Mouse (Mus musculus): ENCODE measurements around the gene Aimp1. TPM values are rescaled to one million over a fixed set of nuclear protein-coding genes. Genes with fewer than 3 reads are reported as not detected.

Gene Aimp1
- total and polyA plus RNA-seq, 2 experiments from 2014 or later: 42.5 to 53.2 TPM

DNA sequence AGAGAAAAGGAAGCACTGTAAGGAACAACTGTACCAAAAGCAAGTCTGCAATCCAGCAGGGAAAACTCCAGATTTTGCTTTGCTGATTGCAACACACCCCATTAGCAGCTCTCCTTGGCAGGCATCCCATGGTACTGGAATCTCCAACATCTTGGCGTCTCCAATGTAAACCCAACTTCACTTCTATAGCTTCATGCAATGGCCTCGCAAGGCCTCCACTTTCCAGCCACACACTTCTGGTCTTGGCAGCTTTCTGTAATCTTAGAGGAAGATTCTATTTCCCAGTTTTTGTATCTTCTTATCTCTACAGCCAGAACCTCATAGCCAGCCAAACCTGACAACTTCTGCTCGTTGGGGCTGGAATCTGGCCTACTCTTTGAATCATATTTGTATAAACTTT lies 32.4 kb downstream of the Aimp1 start:
- Histone ChIP-seq H3K27ac (ENCODE audit: low read depth) (no peak overlapping the region), H3K9ac (replicated peaks; ENCODE audit: low read depth, low read length) (no peak overlapping the region), H3K4me3 (ENCODE audit: low read depth, low read length) (no peak overlapping the region), H3K4me1 (ENCODE audit: control insufficient read depth, insufficient read depth) (no peaks in the 10 kb centered on the region), H3K27me3 (ENCODE audit: control insufficient read depth, insufficient read depth, low read length) (no peaks in the 10 kb centered on the region), H3K4me2 (ENCODE audit: low read depth, low read length) (no peak overlapping the region), H3K9me3 (replicated peaks; ENCODE audit: control insufficient read depth, low read length) (no peaks in the 10 kb centered on the region), H3K36me3 (replicated peaks; ENCODE audit: control insufficient read depth, insufficient read depth, low read length) (no peaks in the 10 kb centered on the region)
- WGBS: 48% methylated on average over 3 of the region's 3 CpGs
- no peak for TF ChIP-seq CTCF (IDR thresholded peaks at IDR 0.05; ENCODE audit: low read depth)
- no peak for TF ChIP-seq EP300 (IDR thresholded peaks at IDR 0.05; ENCODE audit: low read depth)
- ATAC-seq (ENCODE audit: insufficient read depth, low read depth): no peak
- no peak for DNase-seq (ENCODE audit: low spot score)

DNA sequence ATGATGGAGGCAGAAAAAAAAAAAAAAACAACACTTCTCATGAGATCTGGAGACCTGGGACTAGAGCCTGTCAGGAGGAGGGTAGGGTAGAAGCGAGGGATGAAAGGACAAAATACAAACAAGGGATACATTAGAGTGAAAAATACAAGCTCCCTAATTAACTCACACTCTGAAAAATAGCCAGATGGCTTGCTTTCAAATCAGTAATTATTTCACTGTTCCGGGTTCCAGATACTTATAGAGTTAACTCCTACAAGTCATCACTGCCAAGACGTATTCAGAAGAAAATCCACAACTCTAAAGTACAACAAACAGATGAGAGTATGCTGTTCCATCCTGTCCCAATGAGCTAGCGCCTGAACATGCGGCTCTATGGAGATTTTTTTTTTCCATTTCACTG lies 34.0 kb downstream of the Aimp1 start:
- Histone ChIP-seq H3K9me3 (replicated peaks; ENCODE audit: control insufficient read depth, low read length) (no peaks in the 10 kb centered on the region), H3K9ac (replicated peaks; ENCODE audit: low read depth, low read length) (no peak overlapping the region), H3K36me3 (replicated peaks; ENCODE audit: control insufficient read depth, insufficient read depth, low read length) (no peaks in the 10 kb centered on the region), H3K4me2 (ENCODE audit: low read depth, low read length) (no peak overlapping the region), H3K27me3 (ENCODE audit: control insufficient read depth, insufficient read depth, low read length) (no peaks in the 10 kb centered on the region), H3K4me1 (ENCODE audit: control insufficient read depth, insufficient read depth) (no peaks in the 10 kb centered on the region), H3K4me3 (ENCODE audit: low read depth, low read length) (no peak overlapping the region), H3K27ac (ENCODE audit: low read depth) (no peak overlapping the region)
- ATAC-seq (ENCODE audit: insufficient read depth, low read depth) (no peak), DNase-seq (ENCODE audit: low spot score) (no peak)
- WGBS: 64% methylated on average over 5 of the region's 5 CpGs
- TF ChIP-seq EP300 (IDR thresholded peaks at IDR 0.05; ENCODE audit: low read depth) (no peak), CTCF (IDR thresholded peaks at IDR 0.05; ENCODE audit: low read depth) (no peak)

DNA sequence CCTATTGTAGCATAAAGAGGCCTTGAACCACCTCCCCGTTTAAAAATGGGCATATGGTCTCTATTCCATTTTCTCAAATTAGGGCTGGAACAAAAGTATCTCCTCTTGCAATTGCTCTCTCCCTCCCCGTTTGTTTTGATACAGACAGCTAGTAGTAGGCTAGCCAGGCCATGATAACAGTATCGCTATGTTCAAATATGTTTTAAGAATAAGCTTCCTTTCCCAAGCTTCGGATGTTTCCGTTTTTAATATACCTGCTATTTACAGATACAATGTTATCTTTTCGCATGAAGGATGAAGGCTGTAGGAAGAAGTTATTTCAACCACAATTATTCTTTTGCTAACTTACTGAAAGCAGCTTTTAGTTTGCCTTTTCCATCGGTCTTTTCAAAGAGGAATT lies 34.8 kb downstream of the Aimp1 start:
- Histone ChIP-seq H3K36me3 (replicated peaks; ENCODE audit: control insufficient read depth, insufficient read depth, low read length) (no peaks in the 10 kb centered on the region), H3K27me3 (ENCODE audit: control insufficient read depth, insufficient read depth, low read length) (no peaks in the 10 kb centered on the region), H3K4me1 (ENCODE audit: control insufficient read depth, insufficient read depth) (no peaks in the 10 kb centered on the region), H3K4me2 (ENCODE audit: low read depth, low read length) (no peak overlapping the region), H3K9ac (replicated peaks; ENCODE audit: low read depth, low read length) (no peak overlapping the region), H3K9me3 (replicated peaks; ENCODE audit: control insufficient read depth, low read length) (no peaks in the 10 kb centered on the region), H3K4me3 (ENCODE audit: low read depth, low read length) (no peak overlapping the region), H3K27ac (ENCODE audit: low read depth) (no peak overlapping the region)
- DNase-seq (ENCODE audit: low spot score) (no peak), ATAC-seq (ENCODE audit: insufficient read depth, low read depth) (no peak)
- TF ChIP-seq CTCF (IDR thresholded peaks at IDR 0.05; ENCODE audit: low read depth) (no peak), EP300 (IDR thresholded peaks at IDR 0.05; ENCODE audit: low read depth) (no peak)
- WGBS: 63% methylated on average over 7 of the region's 7 CpGs

DNA sequence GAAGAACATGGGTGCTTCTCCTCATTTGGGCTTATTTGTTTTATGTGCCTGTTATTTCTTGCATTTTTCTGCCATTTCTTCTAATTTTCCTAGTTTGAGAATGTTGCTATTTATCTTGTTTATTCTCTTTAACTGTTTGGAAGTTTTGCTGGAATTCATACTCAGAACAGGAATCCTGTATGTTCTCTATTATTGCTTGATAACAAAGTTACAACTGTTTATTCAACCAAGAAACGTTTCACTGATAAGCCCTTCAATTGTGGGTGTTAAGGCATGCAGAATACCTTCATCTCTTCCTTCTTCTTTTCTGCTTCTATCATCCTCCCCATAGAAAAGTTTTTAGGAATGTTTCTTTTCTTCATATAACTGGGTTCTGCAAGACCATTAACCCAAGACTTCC lies 37.4 kb downstream of the Aimp1 start:
- Histone ChIP-seq H3K27me3 (ENCODE audit: control insufficient read depth, insufficient read depth, low read length) (no peaks in the 10 kb centered on the region), H3K4me1 (ENCODE audit: control insufficient read depth, insufficient read depth) (no peaks in the 10 kb centered on the region), H3K9me3 (replicated peaks; ENCODE audit: control insufficient read depth, low read length) (no peaks in the 10 kb centered on the region), H3K27ac (ENCODE audit: low read depth) (no peak overlapping the region), H3K9ac (replicated peaks; ENCODE audit: low read depth, low read length) (no peak overlapping the region), H3K4me3 (ENCODE audit: low read depth, low read length) (no peak overlapping the region), H3K4me2 (ENCODE audit: low read depth, low read length) (no peak overlapping the region), H3K36me3 (replicated peaks; ENCODE audit: control insufficient read depth, insufficient read depth, low read length) (no peaks in the 10 kb centered on the region)
- DNase-seq (ENCODE audit: low spot score) (no peak), ATAC-seq (ENCODE audit: insufficient read depth, low read depth) (no peak)
- TF ChIP-seq EP300 (IDR thresholded peaks at IDR 0.05; ENCODE audit: low read depth): no peak
- no peak for TF ChIP-seq CTCF (IDR thresholded peaks at IDR 0.05; ENCODE audit: low read depth)
- whole genome bisulfite sequencing: 19% methylated on average over 1 of the region's 1 CpGs

DNA sequence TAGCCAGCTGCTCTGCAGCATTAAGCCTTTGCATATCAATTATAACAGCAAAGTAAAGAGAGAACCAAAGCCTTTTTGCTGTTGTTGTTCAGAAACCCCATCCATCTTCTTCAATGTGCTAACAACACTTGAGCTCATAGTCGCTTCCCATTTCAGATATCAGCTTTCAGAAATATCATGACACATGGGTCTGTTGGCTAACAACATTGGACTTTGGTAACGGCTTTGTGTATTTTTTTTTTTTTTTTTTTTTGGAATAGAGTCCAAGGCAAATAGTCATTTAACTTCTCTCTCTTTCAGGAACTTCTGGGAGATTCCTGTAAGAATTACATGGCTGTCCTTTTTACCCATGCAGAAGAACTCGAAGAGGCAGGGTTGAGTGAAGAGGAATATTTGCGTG lies 40.1 kb downstream of the Aimp1 start:
- ATAC-seq (ENCODE audit: insufficient read depth, low read depth): no peak
- Histone ChIP-seq H3K4me3 (ENCODE audit: low read depth, low read length) (no peak overlapping the region), H3K4me2 (ENCODE audit: low read depth, low read length) (no peak overlapping the region), H3K4me1 (ENCODE audit: control insufficient read depth, insufficient read depth) (no peaks in the 10 kb centered on the region), H3K9me3 (replicated peaks; ENCODE audit: control insufficient read depth, low read length) (no peaks in the 10 kb centered on the region), H3K9ac (replicated peaks; ENCODE audit: low read depth, low read length) (no peak overlapping the region), H3K27me3 (ENCODE audit: control insufficient read depth, insufficient read depth, low read length) (no peaks in the 10 kb centered on the region), H3K36me3 (replicated peaks; ENCODE audit: control insufficient read depth, insufficient read depth, low read length) (no peaks in the 10 kb centered on the region), H3K27ac (ENCODE audit: low read depth) (no peak overlapping the region)
- no peak for DNase-seq (ENCODE audit: low spot score)
- 69% methylated on average over 4 of the region's 4 CpGs for WGBS
- no peak for TF ChIP-seq CTCF (IDR thresholded peaks at IDR 0.05; ENCODE audit: low read depth)
- TF ChIP-seq EP300 (IDR thresholded peaks at IDR 0.05; ENCODE audit: low read depth): no peak

DNA sequence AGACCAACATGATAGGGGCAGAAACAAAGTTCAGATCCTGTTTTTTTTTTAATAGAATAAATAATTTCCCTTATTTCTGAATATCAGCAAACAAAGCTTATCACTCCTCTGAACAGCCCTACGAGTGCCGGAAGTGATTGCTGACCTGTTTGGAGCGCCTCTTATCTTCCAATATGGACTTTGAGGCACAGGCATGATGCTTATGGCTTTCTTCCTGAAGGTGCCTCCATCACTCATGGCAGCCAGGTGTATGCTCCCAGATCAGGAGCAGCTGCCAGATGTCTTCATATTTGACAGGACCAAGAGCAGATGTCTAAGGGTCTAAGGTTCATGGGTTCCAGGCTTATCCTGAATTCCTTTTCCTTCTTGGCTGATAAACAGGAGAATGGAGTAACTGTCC lies 47.1 kb downstream of the Aimp1 start:
- Histone ChIP-seq H3K27me3 (ENCODE audit: control insufficient read depth, insufficient read depth, low read length) (no peaks in the 10 kb centered on the region), H3K4me2 (ENCODE audit: low read depth, low read length) (no peak overlapping the region), H3K27ac (ENCODE audit: low read depth) (no peak overlapping the region), H3K9me3 (replicated peaks; ENCODE audit: control insufficient read depth, low read length) (no peaks in the 10 kb centered on the region), H3K36me3 (replicated peaks; ENCODE audit: control insufficient read depth, insufficient read depth, low read length) (no peaks in the 10 kb centered on the region), H3K4me1 (ENCODE audit: control insufficient read depth, insufficient read depth) (no peaks in the 10 kb centered on the region), H3K9ac (replicated peaks; ENCODE audit: low read depth, low read length) (no peak overlapping the region), H3K4me3 (ENCODE audit: low read depth, low read length) (no peak overlapping the region)
- DNase-seq (ENCODE audit: low spot score): no peak
- 64% methylated on average over 3 of the region's 3 CpGs for WGBS
- ATAC-seq (ENCODE audit: insufficient read depth, low read depth): no peak
- no peak for TF ChIP-seq CTCF (IDR thresholded peaks at IDR 0.05; ENCODE audit: low read depth)
- TF ChIP-seq EP300 (IDR thresholded peaks at IDR 0.05; ENCODE audit: low read depth): no peak

Measured in heart, postnatal 0 days (tissue).